Mouse (Mus musculus) heart, postnatal 36 days (tissue): ENCODE results near the gene Ankzf1. TPM values are rescaled to one million over a fixed set of nuclear protein-coding genes. Genes with fewer than 3 reads are reported as not detected.

ENCODE experiments used
- DNase-seq, 2 experiments: peaks; one replicate each; pipeline ENCODE4 v3.0.0; 2021 to 2022
- intact Hi-C: fragments of 180-260 bp; cut with DNase I; formaldehyde crosslinking; loops from one replicate; pipeline ENCODE4 v1.15.1; 2025
- total RNA-seq, 2 experiments: library from RNA; stranded (reverse); gene quantifications; 2 replicates each; pipeline ENCODE4 v1.2.3; 2021

Ankzf1 gene
- total RNA-seq, 2 experiments from 2014 or later, result 13.3 to 13.5 TPM

- intact Hi-C loops, result no loop called here
- DNase-seq, result no peak
Measured at GRCm38 (mm10) chr1:75187126-75187525, 4.8 kb upstream of the Ankzf1 start.

GRCm38 (mm10) chr1:75187914-75188483 is 4.0 kb upstream of the Ankzf1 start:
- no peak for DNase-seq

GRCm38 (mm10) chr1:75190577-75190976 is 1.4 kb upstream of the Ankzf1 start:
- intact Hi-C loops, result loop anchor here (2.0 to 5.0 kb wide), 2 partner anchors 22 to 127 kb away; partner anchors contain the start of genes Dnpep and Zfand2b

More at GRCm38 (mm10) chr1:75187914-75188483, 4.0 kb upstream of the Ankzf1 start:
- intact Hi-C loops, result no loop called here

GRCm38 (mm10) chr1:75191258-75191621 is 711 bp upstream of the Ankzf1 start:
- intact Hi-C loops, result loop anchor here (2.0 to 5.0 kb wide), 2 partner anchors 22 to 126 kb away; partner anchors contain the start of genes Dnpep and Zfand2b
- DNase-seq, result no peak

More at GRCm38 (mm10) chr1:75190577-75190976, 1.4 kb upstream of the Ankzf1 start:
- DNase-seq, result no peak

GRCm38 (mm10) chr1:75192452-75192851 is 501 bp downstream of the Ankzf1 start:
- peak in 1 of 2 experiments; percentile 32 for DNase-seq
- intact Hi-C loops, result loop anchor here (1.0 to 5.0 kb wide), 2 partner anchors 17 to 125 kb away; partner anchors contain the start of gene Dnpep

GRCm38 (mm10) chr1:75201236-75201635 is 9.3 kb downstream of the Ankzf1 start:
- intact Hi-C loops, result no loop called here
- DNase-seq, result no peak

- intact Hi-C loops, result loop anchor here (1.0 kb wide), 1 partner anchor 17 kb away; the partner anchor contains the start of genes Ankzf1 and Atg9a
- DNase-seq, result peak; percentile 35 to 46
Measured at GRCm38 (mm10) chr1:75208967-75209678, 17.2 kb downstream of the Ankzf1 start.

GRCm38 (mm10) chr1:75210136-75211087 is 18.5 kb downstream of the Ankzf1 start, which contains the start of the genes Glb1l and Stk16:
TSS of gene Glb1l (minus strand) at chr1:75210813.
TSS of gene Stk16 (plus strand) at chr1:75210838.
- intact Hi-C loops, result loop anchor here (5.0 kb wide), 1 partner anchor 107 kb away; the partner anchor contains the start of gene Dnpep
- peak; percentile 97 for DNase-seq

- no peak for DNase-seq
- intact Hi-C loops, result loop anchor here (5.0 kb wide), 1 partner anchor 106 kb away; the partner anchor contains the start of gene Dnpep
Measured at GRCm38 (mm10) chr1:75211141-75211708, 19.3 kb downstream of the Ankzf1 start.

GRCm38 (mm10) chr1:75212542-75212941 is 20.6 kb downstream of the Ankzf1 start:
- no peak for DNase-seq
- intact Hi-C loops, result loop anchor here (5.0 kb wide), 1 partner anchor 105 kb away; the partner anchor contains the start of gene Dnpep

- no peak for DNase-seq
- intact Hi-C loops, result loop anchor here (5.0 kb wide), 1 partner anchor 104 kb away; the partner anchor contains the start of gene Dnpep
Measured at GRCm38 (mm10) chr1:75213096-75213495, 21.1 kb downstream of the Ankzf1 start.

GRCm38 (mm10) chr1:75214442-75214841 is 22.5 kb downstream of the Ankzf1 start:
- DNase-seq, result no peak
- intact Hi-C loops, result loop anchor here (5.0 kb wide), 1 partner anchor 103 kb away; the partner anchor contains the start of gene Dnpep

- peak; percentile 60 to 72 for DNase-seq
- intact Hi-C loops, result loop anchor here (5.0 kb wide), 1 partner anchor 102 kb away; the partner anchor contains the start of gene Dnpep
Measured at GRCm38 (mm10) chr1:75214886-75215285, 22.9 kb downstream of the Ankzf1 start.

GRCm38 (mm10) chr1:75215785-75216184 is 23.8 kb downstream of the Ankzf1 start:
- DNase-seq, result no peak
- intact Hi-C loops, result no loop called here

- peak; percentile 41 to 61 for DNase-seq
- intact Hi-C loops, result no loop called here
Measured at GRCm38 (mm10) chr1:75216797-75217585, 25.0 kb downstream of the Ankzf1 start.

GRCm38 (mm10) chr1:75217893-75218226 is 25.9 kb downstream of the Ankzf1 start:
- DNase-seq, result no peak
- intact Hi-C loops, result no loop called here

- intact Hi-C loops, result no loop called here
Measured at GRCm38 (mm10) chr1:75218227-75219001, 26.5 kb downstream of the Ankzf1 start.

GRCm38 (mm10) chr1:75219078-75219477 is 27.1 kb downstream of the Ankzf1 start:
- intact Hi-C loops, result no loop called here

More at GRCm38 (mm10) chr1:75218227-75219001, 26.5 kb downstream of the Ankzf1 start:
- peak; percentile 56 to 72 for DNase-seq

More at GRCm38 (mm10) chr1:75219078-75219477, 27.1 kb downstream of the Ankzf1 start:
- DNase-seq, result peak; percentile 89 to 92
